Comparison of ENCODE assay signal across 18 mouse cellular contexts in the genomic region with DNA sequence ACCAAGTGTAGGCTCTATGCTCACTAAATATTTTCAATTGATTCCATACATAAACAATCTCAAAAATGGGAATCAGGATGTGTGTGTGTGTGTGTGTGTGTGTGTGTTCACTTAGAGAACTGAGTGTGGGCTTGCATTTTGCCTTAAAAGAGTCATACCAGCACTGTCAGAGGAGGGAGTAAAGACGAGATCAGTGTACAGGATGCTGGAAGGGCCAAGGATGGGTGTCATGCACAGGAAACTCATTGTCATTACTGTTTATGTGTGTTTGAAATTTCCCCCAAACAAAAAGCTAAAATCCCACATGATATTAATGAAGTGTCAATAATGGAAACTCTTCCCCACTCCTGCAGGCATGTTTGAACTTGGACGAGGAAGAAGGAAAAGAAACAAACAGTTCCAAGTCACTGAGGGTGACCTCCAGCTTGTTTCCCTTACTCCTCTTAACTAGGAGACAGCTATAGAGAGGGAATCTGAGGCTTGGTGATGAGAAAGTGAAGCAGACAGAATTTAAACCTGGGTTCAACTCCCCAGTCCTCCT.
"Had no signal": no experiment of that assay in that cellular context is flagged by ENCODE, and none has a peak within 500 bp of the region (broad histone marks: within the 10 kb centered on the region; RNA-seq: fewer than 3 reads in every experiment).

No protein-coding gene starts in this region.

- ATAC-seq: intestine, embryonic 15.5 days; liver, postnatal 0 days had no signal

- H3K27me3 ChIP-seq: intestine, embryonic 15.5 days; kidney, embryonic 15.5 days; limb, embryonic 12.5 days; limb, embryonic 15.5 days had no signal

- H3K9me3 ChIP-seq: intestine, embryonic 15.5 days; kidney, embryonic 15.5 days; limb, embryonic 12.5 days; limb, embryonic 15.5 days had no signal

- H3K4me2 ChIP-seq: intestine, embryonic 15.5 days; kidney, embryonic 15.5 days; limb, embryonic 12.5 days; limb, embryonic 15.5 days; liver, embryonic 11.5 days; midbrain, embryonic 11.5 days had no signal

- H3K9ac ChIP-seq: intestine, embryonic 15.5 days; kidney, embryonic 15.5 days; limb, embryonic 12.5 days; limb, embryonic 15.5 days; liver, embryonic 14.5 days; liver, postnatal 0 days had no signal

- H3K4me1 ChIP-seq: intestine, embryonic 15.5 days had no signal

- H3K27ac ChIP-seq: intestine, embryonic 15.5 days; kidney, embryonic 15.5 days; limb, embryonic 12.5 days; limb, embryonic 15.5 days; liver, embryonic 14.5 days; stomach, postnatal 0 days had no signal

- DNase-seq: kidney, adult 11 months; kidney, adult 8-10 months; kidney, postnatal 10 days; kidney, postnatal 36 days; left cerebral cortex, postnatal 4 days; liver, postnatal 0 days; midbrain, embryonic 14.5 days; thymus, adult 2 months; thymus, postnatal 14 days; thymus, postnatal 4 days had no signal

- H3K4me3 ChIP-seq: intestine, embryonic 15.5 days; kidney, embryonic 15.5 days; limb, embryonic 12.5 days; limb, embryonic 15.5 days had no signal
